Mouse (Mus musculus) intestine, embryonic 15.5 days (tissue): ENCODE results near the gene Laptm5. TPM values are rescaled to one million over a fixed set of nuclear protein-coding genes. Genes with fewer than 3 reads are reported as not detected.

Experiments used
- ATAC-seq: fragments of 200-750 bp; cut with Nextera tagmentation; 2 replicates; pipeline ENCODE4 v1.8.0; 2017; ENCODE audit warnings: moderate TSS enrichment, moderate library complexity
- H3K27ac ChIP-seq: fragments of 300-500 bp; sonication (generic); 2 replicates; pipeline ENCODE4 v1.5.1; 2015; ENCODE audit warnings: mild to moderate bottlenecking, inconsistent platforms
- H3K27me3 ChIP-seq: fragments of 300-500 bp; sonication (generic); replicated peaks from 2 replicates; pipeline ENCODE4 v1.6.1; 2015; ENCODE audit warnings: inconsistent platforms
- H3K36me3 ChIP-seq: fragments of 300-500 bp; sonication (generic); 2 replicates; pipeline ENCODE4 v1.6.1; 2015; ENCODE audit warnings: inconsistent platforms
- H3K4me1 ChIP-seq: fragments of 300-500 bp; sonication (generic); replicated peaks from 2 replicates; pipeline ENCODE4 v1.6.1; 2015; ENCODE audit warnings: inconsistent platforms
- H3K4me2 ChIP-seq: fragments of 300-500 bp; sonication (generic); replicated peaks from 2 replicates; pipeline ENCODE4 v1.6.1; 2015; ENCODE audit warnings: mild to moderate bottlenecking, inconsistent platforms
- H3K4me3 ChIP-seq: fragments of 300-500 bp; sonication (generic); replicated peaks from 2 replicates; pipeline ENCODE4 v1.5.1; 2015; ENCODE audit warnings: inconsistent platforms
- H3K9ac ChIP-seq: fragments of 300-500 bp; sonication (generic); 2 replicates; pipeline ENCODE4 v1.6.1; 2015; ENCODE audit warnings: inconsistent platforms
- H3K9me3 ChIP-seq: fragments of 300-500 bp; sonication (generic); 2 replicates; pipeline ENCODE4 v1.6.1; 2016; ENCODE audit warnings: inconsistent platforms
- WGBS: fragments of 180-500 bp; shearing (Covaris S2); methylation state at CpG from one replicate; pipeline ENCODE4 v1.1.7; 2015; 5-methylcytosine and 5-hydroxymethylcytosine counted together
- polyA plus RNA-seq: library from polyadenylated mRNA; unstranded; fragments of >200 nt; fragmentation: Nextera tagmentation; extraction: Ambion mirVana; gene quantifications from 2 replicates; pipeline ENCODE4 v1.2.1, GENCODE M21; 2015

The Laptm5 gene
- polyA plus RNA-seq = 37.9 and 42.4 TPM in 2 replicates

DNA sequence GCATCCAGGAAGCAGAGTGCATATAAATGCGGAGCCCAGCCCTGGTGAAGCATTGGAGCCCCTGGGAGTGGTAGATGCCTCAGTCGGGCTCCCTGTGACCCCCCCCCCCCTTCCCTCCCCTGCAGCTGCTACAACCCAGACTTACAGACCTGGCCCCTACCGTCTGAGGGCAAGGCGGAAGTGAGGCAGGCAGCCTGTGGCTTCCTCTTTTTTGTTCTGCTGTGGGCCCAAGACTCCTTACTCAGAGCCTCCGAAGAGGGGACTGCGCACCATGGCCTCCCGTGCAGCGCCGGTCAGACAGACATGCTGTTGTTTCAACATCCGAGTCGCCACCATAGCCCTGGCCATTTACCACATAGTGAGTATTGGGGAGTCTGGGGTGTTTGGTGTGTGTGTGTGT lies at the start of gene Laptm5:
Gene Laptm5, plus strand, starts transcription at position 49 of the 400 bp plus-strand sequence.
- no peak within 1 kb of the TSS for H3K27ac ChIP-seq

DNA sequence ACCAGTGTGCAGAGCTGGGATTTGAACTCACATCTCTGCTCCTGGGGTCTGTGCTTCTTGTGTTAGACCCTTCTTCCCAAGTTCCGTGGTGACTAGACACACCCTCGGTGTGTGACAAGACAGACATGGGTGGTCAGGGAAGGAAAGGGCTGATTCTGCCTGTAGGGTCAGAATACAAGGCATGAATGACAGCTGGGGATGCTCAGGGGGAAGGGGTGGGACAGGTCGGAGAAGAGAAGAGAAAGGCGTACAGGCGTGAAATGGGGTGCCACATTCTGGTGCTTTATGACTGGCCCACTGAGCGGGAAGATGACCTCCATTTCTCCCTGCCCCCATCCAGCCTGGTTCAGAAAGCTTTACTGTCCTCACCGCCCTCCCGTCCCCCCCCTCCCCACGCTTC lies 47.5 kb upstream of the Laptm5 start:
- 26% methylated on average over 8 of the region's 9 CpGs for WGBS
- ATAC-seq = no peak
- Histone ChIP-seq H3K9ac (no peak overlapping the region), H3K9me3 (no peaks in the 10 kb centered on the region), H3K27me3 (peaks cover 14% of the 10 kb centered on the region), H3K4me1 (peaks cover 9% of the 10 kb centered on the region), H3K4me3 (no peak overlapping the region), H3K4me2 (no peak overlapping the region), H3K36me3 (no peaks in the 10 kb centered on the region), H3K27ac (no peak overlapping the region)

More for the DNA sequence above, at the start of gene Laptm5:
- no peak within 1 kb of the TSS for H3K9ac ChIP-seq
- no peaks in the 10 kb centered on the region for H3K36me3 ChIP-seq
- no peaks in the 10 kb centered on the region for H3K9me3 ChIP-seq
- H3K4me1 ChIP-seq = no peaks in the 10 kb centered on the region
- no peak within 1 kb of the TSS for H3K4me2 ChIP-seq
- H3K4me3 ChIP-seq = no peak within 1 kb of the TSS
- ATAC-seq = 0 out of 2 replicates have a peak, but pooled peaks have one; percentile 25
- 57% methylated on average over 11 of the region's 11 CpGs for WGBS
- H3K27me3 ChIP-seq = no peaks in the 10 kb centered on the region

- Histone ChIP-seq H3K27me3 (peaks cover 10% of the 10 kb centered on the region), H3K36me3 (no peaks in the 10 kb centered on the region), H3K9ac (no peak overlapping the region), H3K4me2 (no peak overlapping the region), H3K4me3 (no peak overlapping the region), H3K9me3 (no peaks in the 10 kb centered on the region), H3K4me1 (peaks cover 9% of the 10 kb centered on the region), H3K27ac (no peak overlapping the region)
- 34% methylated on average over 8 of the region's 8 CpGs for WGBS
- no peak for ATAC-seq
Observed at GRCm38 (mm10) chr4:130865901-130866371, 47.0 kb upstream of the Laptm5 start.

DNA sequence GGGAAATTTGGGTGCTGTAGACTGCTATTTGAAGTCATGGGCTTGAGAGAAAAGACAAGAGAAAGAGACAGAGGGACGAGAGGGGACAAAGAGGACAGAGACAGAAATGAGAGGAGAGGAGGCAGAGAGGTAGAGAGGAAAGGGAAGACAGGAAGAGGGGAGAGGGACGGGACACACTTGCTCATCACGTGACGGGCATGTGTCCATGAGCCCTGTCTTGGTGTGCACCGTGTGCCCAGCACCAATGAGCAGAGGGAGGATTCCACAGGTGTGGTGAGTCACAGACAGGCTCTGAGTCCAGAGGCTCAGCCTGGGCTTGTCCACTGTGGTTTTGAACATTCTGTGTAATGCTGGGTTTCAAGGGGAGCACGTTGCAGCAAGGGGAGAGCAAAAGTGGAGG lies 45.0 kb upstream of the Laptm5 start:
- Histone ChIP-seq H3K4me2 (no peak overlapping the region), H3K27ac (no peak overlapping the region), H3K36me3 (no peaks in the 10 kb centered on the region), H3K9ac (no peak overlapping the region), H3K4me1 (no peaks in the 10 kb centered on the region), H3K9me3 (no peaks in the 10 kb centered on the region), H3K4me3 (no peak overlapping the region), H3K27me3 (no peaks in the 10 kb centered on the region; the same call in 1 of the 2 replicates)
- no peak for ATAC-seq
- 62% methylated on average over 6 of the region's 6 CpGs for WGBS

DNA sequence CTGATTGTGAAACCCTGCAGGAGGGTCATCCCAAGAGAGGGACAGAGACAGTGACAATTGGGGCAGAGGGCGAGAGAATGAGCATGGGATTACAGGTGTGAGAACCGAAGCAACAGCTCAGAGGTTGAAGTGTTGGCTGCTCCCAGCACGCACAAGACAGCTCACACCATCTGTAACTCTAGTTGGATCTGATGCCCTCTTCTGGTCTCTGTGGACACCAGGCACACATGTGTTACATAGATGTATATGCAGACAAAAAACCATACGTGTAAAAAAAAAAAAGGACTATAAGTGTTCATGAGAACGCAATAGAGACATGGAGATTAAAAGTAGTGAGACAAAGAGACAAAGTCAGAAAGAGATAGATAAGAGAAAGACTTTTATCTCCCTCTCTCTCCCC lies 44.1 kb upstream of the Laptm5 start:
- WGBS = 58% methylated on average over 5 of the region's 5 CpGs
- no peak overlapping the region for H3K4me2 ChIP-seq
- no peak overlapping the region for H3K4me3 ChIP-seq
- H3K27ac ChIP-seq = no peak overlapping the region
- ATAC-seq = no peak
- no peak overlapping the region for H3K9ac ChIP-seq
- no peaks in the 10 kb centered on the region for H3K4me1 ChIP-seq
- no peaks in the 10 kb centered on the region; the same call in 1 of the 2 replicates for H3K27me3 ChIP-seq
- H3K36me3 ChIP-seq = no peaks in the 10 kb centered on the region
- no peaks in the 10 kb centered on the region for H3K9me3 ChIP-seq

- H3K4me3 ChIP-seq = no peak overlapping the region
- H3K4me2 ChIP-seq = no peak overlapping the region
- no peaks in the 10 kb centered on the region for H3K9me3 ChIP-seq
- no peak overlapping the region for H3K27ac ChIP-seq
- WGBS = 58% methylated on average over 11 of the region's 11 CpGs
- H3K9ac ChIP-seq = no peak overlapping the region
- no peak for ATAC-seq
- H3K27me3 ChIP-seq = 0 out of 2 replicates have a peak, but pooled peaks cover 4% of the 10 kb centered on the region
- no peaks in the 10 kb centered on the region for H3K36me3 ChIP-seq
- peaks cover 10% of the 10 kb centered on the region for H3K4me1 ChIP-seq
Observed at GRCm38 (mm10) chr4:130872414-130872813, 40.5 kb upstream of the Laptm5 start.

DNA sequence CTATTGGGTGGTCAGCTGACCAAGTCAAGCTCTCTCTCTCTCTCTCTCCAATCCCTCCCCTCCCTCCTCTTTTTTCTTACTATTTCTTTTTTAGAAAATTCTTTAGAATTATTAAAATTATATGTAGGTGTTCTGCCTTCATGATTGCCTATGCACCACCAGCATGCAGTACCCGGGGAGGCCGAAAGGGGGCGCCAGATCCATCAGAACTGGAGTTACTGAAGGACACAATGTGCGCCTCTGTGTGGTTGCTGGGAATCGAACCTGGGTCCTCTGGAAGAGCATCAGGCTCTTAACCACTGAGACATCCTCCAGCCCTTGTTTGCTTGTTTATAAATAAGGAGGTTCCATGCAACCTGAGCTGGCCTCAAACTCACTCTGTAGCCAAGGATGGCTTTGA lies 39.5 kb upstream of the Laptm5 start:
- WGBS = 79% methylated on average over 5 of the region's 5 CpGs
- Histone ChIP-seq H3K4me2 (no peak overlapping the region), H3K4me1 (peaks cover 10% of the 10 kb centered on the region), H3K9ac (no peak overlapping the region), H3K27ac (no peak overlapping the region), H3K9me3 (no peaks in the 10 kb centered on the region), H3K4me3 (no peak overlapping the region), H3K36me3 (no peaks in the 10 kb centered on the region), H3K27me3 (0 out of 2 replicates have a peak, but pooled peaks cover 4% of the 10 kb centered on the region)
- no peak for ATAC-seq

DNA sequence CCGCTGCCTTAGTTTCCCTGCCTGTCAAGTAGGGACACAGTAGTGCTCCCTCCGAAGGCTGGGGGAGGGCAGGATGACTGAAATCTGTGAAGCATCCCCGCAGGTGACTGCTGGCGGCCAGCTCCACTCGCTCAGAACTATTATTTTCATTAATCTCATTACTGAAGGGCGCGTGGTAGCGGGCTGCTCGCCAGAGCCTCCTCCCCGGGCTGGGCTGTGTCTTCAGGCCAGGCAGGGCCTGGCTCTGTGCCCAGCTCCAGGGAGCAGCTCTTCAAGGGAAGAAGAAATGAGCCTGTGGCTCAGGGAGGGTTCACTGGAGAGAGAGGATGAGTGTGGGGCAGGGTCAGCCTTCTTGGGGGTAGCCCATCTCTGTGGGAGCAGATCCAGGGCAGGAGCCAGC lies 38.3 kb upstream of the Laptm5 start:
- WGBS = 15% methylated on average over 10 of the region's 10 CpGs
- Histone ChIP-seq H3K27ac (0 out of 2 replicates have a peak overlapping the region, but pooled peaks have one; percentile 22), H3K36me3 (no peaks in the 10 kb centered on the region), H3K27me3 (0 out of 2 replicates have a peak, but pooled peaks cover 4% of the 10 kb centered on the region), H3K4me1 (peaks cover 10% of the 10 kb centered on the region), H3K9me3 (no peaks in the 10 kb centered on the region), H3K9ac (0 out of 2 replicates have a peak overlapping the region, but pooled peaks have one; percentile 5), H3K4me2 (peak overlapping the region; percentile 31; the same call in 1 of the 2 replicates), H3K4me3 (no peak overlapping the region)
- ATAC-seq = peak; percentile 64

DNA sequence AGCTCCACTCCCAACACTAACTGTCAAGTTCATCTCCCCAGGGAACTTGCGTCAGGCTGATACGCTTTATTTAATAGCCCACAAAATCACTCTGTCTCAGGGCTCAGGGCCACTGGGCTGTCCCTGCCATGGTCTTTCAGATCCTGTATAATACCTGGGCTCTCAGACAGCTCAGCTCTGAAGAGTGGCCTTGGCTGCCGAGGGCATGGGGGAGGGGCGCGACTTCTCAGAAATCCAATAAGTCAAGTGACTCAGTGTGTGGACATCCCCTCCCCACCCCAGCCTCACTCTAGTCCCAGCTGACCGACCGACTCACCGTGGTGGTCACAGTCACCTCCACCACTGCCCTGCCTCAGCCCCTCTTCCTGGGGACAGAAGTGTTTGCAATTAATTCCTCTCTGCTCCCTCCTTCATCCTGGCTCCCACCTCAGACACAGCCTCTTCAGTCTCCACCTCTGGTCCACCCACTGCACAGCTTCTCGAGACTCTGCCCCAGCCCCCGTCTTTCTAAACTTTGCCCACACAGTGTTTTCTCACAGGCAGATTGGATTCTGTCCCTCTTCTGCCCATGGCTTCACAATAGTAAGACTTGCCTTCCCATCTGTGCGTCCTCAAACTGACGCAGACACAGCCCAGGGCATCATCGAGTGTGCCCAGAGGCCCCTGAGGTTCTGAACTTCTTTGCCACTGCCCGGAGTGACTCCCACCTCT lies 36.8 kb upstream of the Laptm5 start:
- ATAC-seq = no peak; the same call in 1 of the 2 replicates
- no peaks in the 10 kb centered on the region for H3K36me3 ChIP-seq
- no peaks in the 10 kb centered on the region for H3K9me3 ChIP-seq
- no peak overlapping the region for H3K4me3 ChIP-seq
- 0 out of 2 replicates have a peak, but pooled peaks cover 4% of the 10 kb centered on the region for H3K27me3 ChIP-seq
- no peak overlapping the region for H3K9ac ChIP-seq
- no peak overlapping the region for H3K27ac ChIP-seq
- H3K4me1 ChIP-seq = peaks cover 10% of the 10 kb centered on the region
- 45% methylated on average over 14 of the region's 14 CpGs for WGBS
- no peak overlapping the region for H3K4me2 ChIP-seq

GRCm38 (mm10) chr4:130878273-130879047 lies 34.5 kb upstream of the Laptm5 start:
- Histone ChIP-seq H3K4me3 (no peak overlapping the region), H3K4me1 (peaks cover 10% of the 10 kb centered on the region), H3K9ac (peak overlapping the region; percentile 40; the same call in 1 of the 2 replicates), H3K4me2 (peak overlapping the region; percentile 55), H3K36me3 (no peaks in the 10 kb centered on the region), H3K27me3 (0 out of 2 replicates have a peak, but pooled peaks cover 4% of the 10 kb centered on the region), H3K27ac (peak overlapping the region; percentile 40; the same call in 1 of the 2 replicates), H3K9me3 (no peaks in the 10 kb centered on the region)
- ATAC-seq = peak; percentile 85
- 8% methylated on average over 21 of the region's 21 CpGs for WGBS

DNA sequence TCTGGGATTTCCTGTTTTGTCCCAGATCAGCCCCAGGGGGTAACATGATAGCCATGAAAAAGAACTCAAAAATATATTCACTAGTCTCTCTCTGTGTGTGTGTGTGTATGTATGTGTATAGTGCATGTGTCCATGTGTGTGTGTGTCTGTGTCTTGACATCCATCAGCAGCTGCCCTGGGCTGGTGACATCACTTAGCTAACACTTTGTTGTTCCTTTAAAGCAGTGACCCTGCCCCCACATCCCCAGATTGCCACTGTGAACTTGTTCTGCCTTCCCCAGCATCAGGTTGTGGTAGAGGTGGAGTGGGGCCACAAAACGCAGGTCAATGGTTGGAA lies 33.9 kb upstream of the Laptm5 start:
- ATAC-seq = 0 out of 2 replicates have a peak, but pooled peaks have one; percentile 16
- no peaks in the 10 kb centered on the region for H3K36me3 ChIP-seq
- H3K27me3 ChIP-seq = 0 out of 2 replicates have a peak, but pooled peaks cover 4% of the 10 kb centered on the region
- H3K27ac ChIP-seq = peak overlapping the region; percentile 40; the same call in 1 of the 2 replicates
- H3K9ac ChIP-seq = no peak overlapping the region
- peaks cover 10% of the 10 kb centered on the region for H3K4me1 ChIP-seq
- H3K4me3 ChIP-seq = no peak overlapping the region
- WGBS = 73% methylated on average over 1 of the region's 1 CpGs
- no peak overlapping the region for H3K4me2 ChIP-seq
- H3K9me3 ChIP-seq = no peaks in the 10 kb centered on the region

DNA sequence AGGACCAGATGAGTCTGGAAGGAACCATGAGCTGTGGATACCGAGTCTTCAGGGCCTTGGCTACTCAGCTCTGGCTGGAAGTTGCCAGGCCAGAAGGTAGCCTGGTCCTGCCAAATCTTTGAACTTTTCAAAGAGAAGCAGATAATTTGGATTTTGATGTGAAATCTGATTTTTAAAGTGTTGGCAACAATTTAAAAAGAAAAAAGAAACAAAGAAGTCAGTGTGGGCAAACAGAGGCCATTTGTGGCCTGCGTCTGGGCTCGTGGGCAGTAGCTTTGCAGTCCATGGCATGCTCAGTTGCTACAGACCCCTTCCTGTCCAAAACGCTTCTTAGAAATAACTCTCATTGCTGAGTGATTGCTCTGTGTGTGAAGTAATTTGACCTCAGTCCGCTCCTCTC lies 31.6 kb upstream of the Laptm5 start:
- Histone ChIP-seq H3K4me1 (no peaks in the 10 kb centered on the region), H3K9me3 (no peaks in the 10 kb centered on the region), H3K36me3 (no peaks in the 10 kb centered on the region), H3K9ac (no peak overlapping the region), H3K4me3 (no peak overlapping the region), H3K4me2 (no peak overlapping the region), H3K27ac (no peak overlapping the region), H3K27me3 (no peaks in the 10 kb centered on the region)
- 71% methylated on average over 5 of the region's 5 CpGs for WGBS
- ATAC-seq = no peak
